Mouse (Mus musculus): ENCODE measurements around the gene Slc23a2. TPM values are rescaled to one million over a fixed set of nuclear protein-coding genes. Genes with fewer than 3 reads are reported as not detected.

Slc23a2 gene
- polyA plus RNA-seq, 1 experiment from 2014 or later = 7.7 TPM

- Histone ChIP-seq H3K9me3 (replicated peaks; ENCODE audit: control insufficient read depth, low read length) (no peaks in the 10 kb centered on the region), H3K9ac (replicated peaks; ENCODE audit: low read length) (no peak overlapping the region), H3K4me2 (ENCODE audit: low read depth, low read length) (no peak overlapping the region), H3K36me3 (replicated peaks; ENCODE audit: control insufficient read depth, insufficient read depth, low read depth, low read length) (no peaks in the 10 kb centered on the region), H3K4me3 (ENCODE audit: low read depth, low read length) (no peak overlapping the region), H3K27me3 (ENCODE audit: control insufficient read depth, insufficient read depth, low read length) (no peaks in the 10 kb centered on the region), H3K27ac (replicated peaks; ENCODE audit: low read depth, low read length) (no peak overlapping the region), H3K4me1 (ENCODE audit: control insufficient read depth, insufficient read depth, low read length) (no peaks in the 10 kb centered on the region)
- DNase-seq (ENCODE audit: low spot score) (no peak), ATAC-seq (replicated peaks; ENCODE audit: insufficient number of reproducible peaks, low FRiP score, low TSS enrichment, low read depth) (no peak)
- WGBS = 82% methylated on average over 1 of the region's 1 CpGs
These were observed 26.3 kb downstream of the Slc23a2 start for GRCm38 (mm10) chr2:132118646-132119045.

GRCm38 (mm10) chr2:132115936-132116335 is 29.0 kb downstream of the Slc23a2 start:
- Histone ChIP-seq H3K4me3 (ENCODE audit: low read depth, low read length) (no peak overlapping the region), H3K27me3 (ENCODE audit: control insufficient read depth, insufficient read depth, low read length) (no peaks in the 10 kb centered on the region), H3K4me1 (ENCODE audit: control insufficient read depth, insufficient read depth, low read length) (no peaks in the 10 kb centered on the region), H3K9me3 (replicated peaks; ENCODE audit: control insufficient read depth, low read length) (no peaks in the 10 kb centered on the region), H3K4me2 (ENCODE audit: low read depth, low read length) (no peak overlapping the region), H3K27ac (replicated peaks; ENCODE audit: low read depth, low read length) (no peak overlapping the region), H3K36me3 (replicated peaks; ENCODE audit: control insufficient read depth, insufficient read depth, low read depth, low read length) (no peaks in the 10 kb centered on the region), H3K9ac (replicated peaks; ENCODE audit: low read length) (no peak overlapping the region)
- ATAC-seq (replicated peaks; ENCODE audit: insufficient number of reproducible peaks, low FRiP score, low TSS enrichment, low read depth) = no peak
- DNase-seq (ENCODE audit: low spot score) = no peak
- WGBS = 93% methylated on average over 5 of the region's 5 CpGs

DNA sequence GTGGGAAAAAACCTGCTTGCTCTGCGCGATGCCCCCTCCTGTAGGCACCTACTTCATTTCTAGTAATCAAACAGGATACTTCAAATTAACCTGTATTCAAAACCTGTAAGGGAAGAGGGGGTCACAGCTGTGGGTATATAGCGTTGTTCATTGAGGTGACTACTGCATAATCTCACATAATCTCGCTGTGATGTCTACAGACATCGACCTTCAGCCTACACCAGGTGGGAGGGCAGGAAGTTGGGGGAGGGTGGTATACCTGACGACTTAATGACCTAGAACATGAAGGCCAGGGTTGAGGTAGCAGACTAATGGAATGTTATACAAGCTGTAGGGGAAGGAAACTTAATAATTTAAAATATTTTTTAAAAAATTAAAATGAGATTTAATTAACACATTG is 29.6 kb downstream of the Slc23a2 start:
- H3K9me3 ChIP-seq (replicated peaks; ENCODE audit: control insufficient read depth, low read length) = no peaks in the 10 kb centered on the region
- whole genome bisulfite sequencing = 68% methylated on average over 6 of the region's 6 CpGs
- ATAC-seq (replicated peaks; ENCODE audit: insufficient number of reproducible peaks, low FRiP score, low TSS enrichment, low read depth) (no peak), DNase-seq (ENCODE audit: low spot score) (no peak)
- H3K27ac ChIP-seq (replicated peaks; ENCODE audit: low read depth, low read length) = no peak overlapping the region
- H3K4me3 ChIP-seq (ENCODE audit: low read depth, low read length) = no peak overlapping the region
- H3K4me2 ChIP-seq (ENCODE audit: low read depth, low read length) = no peak overlapping the region
- no peaks in the 10 kb centered on the region for H3K36me3 ChIP-seq (replicated peaks; ENCODE audit: control insufficient read depth, insufficient read depth, low read depth, low read length)
- no peaks in the 10 kb centered on the region for H3K4me1 ChIP-seq (ENCODE audit: control insufficient read depth, insufficient read depth, low read length)
- H3K27me3 ChIP-seq (ENCODE audit: control insufficient read depth, insufficient read depth, low read length) = no peaks in the 10 kb centered on the region
- H3K9ac ChIP-seq (replicated peaks; ENCODE audit: low read length) = no peak overlapping the region

GRCm38 (mm10) chr2:132113962-132114759 is 30.7 kb downstream of the Slc23a2 start:
- H3K4me3 ChIP-seq (ENCODE audit: low read depth, low read length) = no peak overlapping the region
- no peak for ATAC-seq (replicated peaks; ENCODE audit: insufficient number of reproducible peaks, low FRiP score, low TSS enrichment, low read depth)
- 51% methylated on average over 11 of the region's 11 CpGs for WGBS

GRCm38 (mm10) chr2:132112319-132112718 is 32.6 kb downstream of the Slc23a2 start:
- Histone ChIP-seq H3K4me1 (ENCODE audit: control insufficient read depth, insufficient read depth, low read length) (no peaks in the 10 kb centered on the region), H3K9me3 (replicated peaks; ENCODE audit: control insufficient read depth, low read length) (no peaks in the 10 kb centered on the region), H3K36me3 (replicated peaks; ENCODE audit: control insufficient read depth, insufficient read depth, low read depth, low read length) (no peaks in the 10 kb centered on the region), H3K9ac (replicated peaks; ENCODE audit: low read length) (no peak overlapping the region), H3K4me3 (ENCODE audit: low read depth, low read length) (no peak overlapping the region), H3K27me3 (ENCODE audit: control insufficient read depth, insufficient read depth, low read length) (no peaks in the 10 kb centered on the region), H3K27ac (replicated peaks; ENCODE audit: low read depth, low read length) (no peak overlapping the region), H3K4me2 (ENCODE audit: low read depth, low read length) (no peak overlapping the region)
- WGBS = 83% methylated on average over 4 of the region's 4 CpGs
- no peak for DNase-seq (ENCODE audit: low spot score)
- no peak for ATAC-seq (replicated peaks; ENCODE audit: insufficient number of reproducible peaks, low FRiP score, low TSS enrichment, low read depth)

More at GRCm38 (mm10) chr2:132113962-132114759, 30.7 kb downstream of the Slc23a2 start:
- H3K4me1 ChIP-seq (ENCODE audit: control insufficient read depth, insufficient read depth, low read length) = no peaks in the 10 kb centered on the region
- no peaks in the 10 kb centered on the region for H3K36me3 ChIP-seq (replicated peaks; ENCODE audit: control insufficient read depth, insufficient read depth, low read depth, low read length)
- no peak overlapping the region for H3K9ac ChIP-seq (replicated peaks; ENCODE audit: low read length)
- no peaks in the 10 kb centered on the region for H3K27me3 ChIP-seq (ENCODE audit: control insufficient read depth, insufficient read depth, low read length)
- peak; percentile 74 for DNase-seq (ENCODE audit: low spot score)
- no peak overlapping the region for H3K27ac ChIP-seq (replicated peaks; ENCODE audit: low read depth, low read length)
- no peaks in the 10 kb centered on the region for H3K9me3 ChIP-seq (replicated peaks; ENCODE audit: control insufficient read depth, low read length)
- H3K4me2 ChIP-seq (ENCODE audit: low read depth, low read length) = no peak overlapping the region

GRCm38 (mm10) chr2:132111905-132112304 is 33.0 kb downstream of the Slc23a2 start:
- no peak for DNase-seq (ENCODE audit: low spot score)
- WGBS = 70% methylated on average over 2 of the region's 2 CpGs
- no peak overlapping the region for H3K27ac ChIP-seq (replicated peaks; ENCODE audit: low read depth, low read length)

DNA sequence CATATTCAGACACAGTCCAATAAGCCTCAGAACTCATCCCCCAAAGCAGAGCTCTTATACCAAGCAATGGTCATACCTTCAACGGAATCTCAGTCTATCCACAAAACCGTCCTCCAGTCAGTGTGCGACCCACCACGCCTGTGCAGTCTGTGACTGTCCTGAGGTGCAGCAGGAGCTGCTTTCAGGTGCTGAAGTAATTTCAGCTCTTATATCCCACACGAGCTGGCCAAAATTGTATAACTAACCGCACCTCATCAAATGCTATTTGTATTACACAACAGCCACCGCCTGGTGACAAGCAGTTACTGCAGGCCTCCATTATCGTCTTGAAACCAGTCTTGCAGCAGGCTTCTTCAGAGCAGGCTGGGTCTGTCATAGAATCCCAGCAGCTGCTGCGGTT is 33.6 kb downstream of the Slc23a2 start:
- DNase-seq (ENCODE audit: low spot score) (peak; percentile 75), ATAC-seq (replicated peaks; ENCODE audit: insufficient number of reproducible peaks, low FRiP score, low TSS enrichment, low read depth) (peak; percentile 38; the same call in 1 of the 2 replicates)
- no peak overlapping the region for H3K27ac ChIP-seq (replicated peaks; ENCODE audit: low read depth, low read length)
- WGBS = 51% methylated on average over 9 of the region's 9 CpGs
- H3K9me3 ChIP-seq (replicated peaks; ENCODE audit: control insufficient read depth, low read length) = no peaks in the 10 kb centered on the region
- H3K4me3 ChIP-seq (ENCODE audit: low read depth, low read length) = no peak overlapping the region
- no peak overlapping the region for H3K9ac ChIP-seq (replicated peaks; ENCODE audit: low read length)
- H3K27me3 ChIP-seq (ENCODE audit: control insufficient read depth, insufficient read depth, low read length) = no peaks in the 10 kb centered on the region
- no peak overlapping the region for H3K4me2 ChIP-seq (ENCODE audit: low read depth, low read length)
- no peaks in the 10 kb centered on the region for H3K4me1 ChIP-seq (ENCODE audit: control insufficient read depth, insufficient read depth, low read length)
- no peaks in the 10 kb centered on the region for H3K36me3 ChIP-seq (replicated peaks; ENCODE audit: control insufficient read depth, insufficient read depth, low read depth, low read length)

More at GRCm38 (mm10) chr2:132111905-132112304, 33.0 kb downstream of the Slc23a2 start:
- no peak overlapping the region for H3K9ac ChIP-seq (replicated peaks; ENCODE audit: low read length)
- no peak overlapping the region for H3K4me2 ChIP-seq (ENCODE audit: low read depth, low read length)
- no peaks in the 10 kb centered on the region for H3K4me1 ChIP-seq (ENCODE audit: control insufficient read depth, insufficient read depth, low read length)
- H3K36me3 ChIP-seq (replicated peaks; ENCODE audit: control insufficient read depth, insufficient read depth, low read depth, low read length) = no peaks in the 10 kb centered on the region
- no peak overlapping the region for H3K4me3 ChIP-seq (ENCODE audit: low read depth, low read length)
- H3K9me3 ChIP-seq (replicated peaks; ENCODE audit: control insufficient read depth, low read length) = no peaks in the 10 kb centered on the region
- H3K27me3 ChIP-seq (ENCODE audit: control insufficient read depth, insufficient read depth, low read length) = no peaks in the 10 kb centered on the region
- ATAC-seq (replicated peaks; ENCODE audit: insufficient number of reproducible peaks, low FRiP score, low TSS enrichment, low read depth) = no peak

DNA sequence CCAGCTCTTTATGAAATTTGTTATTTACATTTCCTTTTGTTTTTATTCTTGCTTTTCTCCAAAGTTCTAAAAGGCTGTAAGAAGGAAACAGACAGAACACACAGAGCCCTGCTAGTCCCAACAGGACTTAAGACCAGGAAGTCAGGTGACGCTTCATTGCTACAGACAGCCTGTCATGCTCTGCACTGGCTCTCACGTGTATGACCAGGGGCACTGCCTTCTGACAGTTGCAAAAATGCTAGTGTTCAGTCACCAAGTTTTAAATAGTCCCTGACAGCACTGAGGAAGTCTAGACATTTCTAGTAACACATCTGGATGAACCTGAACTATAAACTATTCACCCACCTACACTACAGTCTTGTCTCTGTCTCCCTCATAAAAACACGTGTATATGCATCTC is 34.2 kb downstream of the Slc23a2 start:
- H3K9me3 ChIP-seq (replicated peaks; ENCODE audit: control insufficient read depth, low read length) = no peaks in the 10 kb centered on the region
- H3K4me3 ChIP-seq (ENCODE audit: low read depth, low read length) = no peak overlapping the region
- H3K4me1 ChIP-seq (ENCODE audit: control insufficient read depth, insufficient read depth, low read length) = no peaks in the 10 kb centered on the region
- no peak overlapping the region for H3K27ac ChIP-seq (replicated peaks; ENCODE audit: low read depth, low read length)
- DNase-seq (ENCODE audit: low spot score) (no peak), ATAC-seq (replicated peaks; ENCODE audit: insufficient number of reproducible peaks, low FRiP score, low TSS enrichment, low read depth) (no peak)
- no peak overlapping the region for H3K4me2 ChIP-seq (ENCODE audit: low read depth, low read length)
- 64% methylated on average over 3 of the region's 3 CpGs for WGBS
- H3K9ac ChIP-seq (replicated peaks; ENCODE audit: low read length) = no peak overlapping the region
- H3K36me3 ChIP-seq (replicated peaks; ENCODE audit: control insufficient read depth, insufficient read depth, low read depth, low read length) = no peaks in the 10 kb centered on the region
- no peaks in the 10 kb centered on the region for H3K27me3 ChIP-seq (ENCODE audit: control insufficient read depth, insufficient read depth, low read length)

Measured in embryonic facial prominence, embryonic 11.5 days (tissue).